Mouse (Mus musculus): Measurements from ENCODE around the gene Clk3.

The Clk3 gene

DNA sequence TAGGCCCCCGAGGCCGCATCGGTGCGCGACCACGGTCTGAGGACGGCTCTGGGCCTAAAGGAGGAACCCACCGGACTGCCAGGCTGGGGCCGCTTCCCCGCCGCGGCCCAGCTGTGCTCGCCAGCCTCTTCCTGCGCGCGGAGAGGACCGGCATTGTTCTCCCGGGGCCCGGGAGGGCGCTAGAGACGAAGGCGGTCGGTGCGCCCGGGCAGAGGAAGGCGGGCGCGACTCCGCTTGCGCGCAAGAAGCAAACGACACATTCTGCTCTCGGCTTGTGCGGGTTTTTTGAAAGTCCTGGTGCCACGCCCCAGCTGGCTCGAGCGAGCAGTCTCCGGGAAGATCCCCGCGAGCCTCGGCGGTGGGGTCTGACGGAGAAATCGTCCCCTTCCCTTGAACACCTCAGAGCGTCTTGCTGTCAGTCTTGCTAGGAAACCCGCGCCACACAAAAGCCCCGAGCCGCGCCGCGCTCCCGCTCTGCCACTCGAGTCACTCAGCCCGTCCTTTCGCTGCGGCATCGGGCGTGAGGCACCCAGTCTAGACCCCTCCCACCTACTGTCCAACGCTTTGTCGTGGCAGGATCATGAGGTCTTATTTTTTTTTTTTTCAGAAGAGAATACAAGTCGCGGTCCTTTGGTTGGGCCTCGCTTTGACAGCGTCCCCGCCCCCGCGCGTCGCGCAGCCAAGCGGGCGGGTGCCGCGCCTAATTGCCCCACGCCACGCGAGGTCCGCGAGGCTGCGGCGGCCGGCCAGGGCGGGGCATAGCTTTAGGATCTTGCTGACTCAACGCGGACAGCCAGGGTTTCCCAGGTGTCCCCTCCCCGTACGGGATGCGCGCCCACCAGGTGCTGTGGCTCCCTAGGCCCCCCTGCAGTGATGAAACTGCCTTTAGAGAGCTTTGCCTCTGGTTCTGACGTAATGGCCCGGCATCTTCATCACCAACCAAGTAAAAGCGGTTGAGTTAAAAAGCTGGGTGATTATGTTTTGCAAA, at the start of gene Clk3:
Gene Clk3 (minus strand): TSS at position 497 of the 988 bp plus-strand sequence.
- no peak for DNase-seq (ENCODE audit: extremely low read depth, low read depth, low spot score)

DNA sequence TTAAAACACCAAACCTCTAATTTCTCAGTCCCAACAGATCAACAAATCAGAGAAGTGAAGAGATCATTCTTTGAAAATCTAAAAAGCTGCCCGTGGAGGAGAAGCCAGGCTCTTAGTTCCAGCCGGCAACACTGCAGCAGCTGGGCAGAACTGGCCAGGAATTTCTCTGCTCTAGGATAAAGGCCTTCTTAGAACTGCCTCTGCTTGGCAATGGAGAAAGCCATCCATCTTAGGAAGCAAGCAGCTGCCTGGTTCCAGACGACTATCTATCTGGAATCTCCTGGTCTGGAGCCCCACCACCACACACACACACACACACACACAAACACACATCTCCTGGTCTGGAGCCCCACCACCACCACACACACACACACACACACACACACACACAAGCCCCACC, 49.2 kb upstream of the Clk3 start:
- no peak for DNase-seq (ENCODE audit: extremely low read depth, low read depth, low spot score)

DNA sequence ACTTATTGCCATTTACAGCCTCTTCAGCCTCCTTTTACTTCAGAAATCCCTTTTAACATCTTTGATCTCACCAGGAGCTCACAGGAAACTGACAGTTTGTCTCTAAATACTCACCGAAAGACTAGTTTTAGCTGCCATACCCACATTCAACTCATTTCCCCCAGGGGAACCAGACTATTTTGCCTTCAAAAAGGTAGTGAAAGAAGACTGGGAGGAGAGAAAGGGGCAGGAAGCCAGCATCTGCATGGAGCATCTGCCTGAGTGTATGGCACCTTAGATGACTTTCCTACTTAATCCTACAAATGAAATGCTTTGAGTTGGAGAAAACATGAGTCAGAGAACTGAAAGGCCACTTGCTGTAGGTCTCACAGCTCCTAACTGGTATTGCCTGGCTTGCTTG, 48.4 kb upstream of the Clk3 start:
- no peak for DNase-seq (ENCODE audit: extremely low read depth, low read depth, low spot score)

DNA sequence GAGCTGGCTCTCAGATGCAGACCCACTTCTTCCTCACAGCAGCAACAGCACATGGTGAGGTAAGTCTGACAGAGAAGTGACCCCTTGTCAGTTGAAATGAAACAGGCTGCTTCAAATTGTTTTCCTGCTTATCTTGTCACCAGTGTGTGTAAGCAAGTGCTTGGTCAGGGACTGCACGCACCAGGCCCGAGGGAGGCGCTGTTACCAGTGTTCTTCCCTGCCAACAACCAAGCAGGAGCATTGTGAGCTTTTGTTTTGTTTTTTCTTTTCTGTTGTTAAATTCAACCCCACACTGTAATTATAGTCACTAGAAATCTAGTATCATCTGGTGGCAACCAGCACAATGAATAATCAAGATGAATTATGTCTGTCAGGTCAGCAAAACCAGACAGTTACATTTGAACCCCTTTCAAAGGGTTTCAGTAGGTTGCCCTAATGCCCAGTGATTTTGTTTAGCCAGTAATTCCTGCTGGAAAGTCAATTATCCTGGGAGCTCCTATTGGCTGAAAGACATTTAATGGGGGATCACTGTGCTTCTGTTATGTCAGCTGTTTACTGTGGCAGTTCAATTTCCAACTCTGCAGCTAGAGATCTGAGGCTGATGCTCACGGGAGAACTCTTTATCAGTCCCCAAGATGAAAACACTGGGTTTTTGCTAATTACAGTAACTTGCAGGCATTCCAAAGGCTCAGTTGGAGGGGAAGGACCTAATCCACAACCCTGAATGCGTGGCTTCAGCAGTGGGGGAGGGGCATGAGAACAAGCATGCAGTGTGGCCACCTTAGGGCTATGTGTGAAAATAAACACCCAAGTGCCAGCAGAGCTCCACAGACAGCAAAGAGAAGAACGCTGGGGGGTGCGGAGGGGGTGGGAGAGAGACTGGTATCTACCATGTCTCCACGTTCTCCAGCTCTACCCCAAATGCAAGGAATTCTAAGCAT, 46.4 kb upstream of the Clk3 start:
- no peak for DNase-seq (ENCODE audit: extremely low read depth, low read depth, low spot score)

DNA sequence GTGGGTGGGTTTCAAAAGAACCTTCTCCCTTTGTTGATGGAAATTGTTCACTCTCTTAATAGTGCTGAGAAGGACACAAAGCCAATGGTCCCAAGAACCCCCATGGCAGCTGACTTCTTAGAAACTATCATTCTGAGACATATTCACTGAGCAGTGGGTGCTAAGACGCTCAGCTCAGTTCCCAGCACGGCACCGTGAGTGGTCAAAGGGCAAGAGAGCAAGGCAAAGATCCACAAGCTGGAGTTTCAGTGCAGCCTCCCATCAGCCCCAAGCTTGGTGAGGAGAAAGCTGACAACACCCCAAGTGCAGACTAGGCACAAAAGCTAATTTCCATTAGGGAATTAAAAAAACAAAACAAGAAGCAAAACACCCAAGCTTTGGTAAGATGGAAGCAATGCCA, 45.0 kb upstream of the Clk3 start:
- no peak for DNase-seq (ENCODE audit: extremely low read depth, low read depth, low spot score)

DNA sequence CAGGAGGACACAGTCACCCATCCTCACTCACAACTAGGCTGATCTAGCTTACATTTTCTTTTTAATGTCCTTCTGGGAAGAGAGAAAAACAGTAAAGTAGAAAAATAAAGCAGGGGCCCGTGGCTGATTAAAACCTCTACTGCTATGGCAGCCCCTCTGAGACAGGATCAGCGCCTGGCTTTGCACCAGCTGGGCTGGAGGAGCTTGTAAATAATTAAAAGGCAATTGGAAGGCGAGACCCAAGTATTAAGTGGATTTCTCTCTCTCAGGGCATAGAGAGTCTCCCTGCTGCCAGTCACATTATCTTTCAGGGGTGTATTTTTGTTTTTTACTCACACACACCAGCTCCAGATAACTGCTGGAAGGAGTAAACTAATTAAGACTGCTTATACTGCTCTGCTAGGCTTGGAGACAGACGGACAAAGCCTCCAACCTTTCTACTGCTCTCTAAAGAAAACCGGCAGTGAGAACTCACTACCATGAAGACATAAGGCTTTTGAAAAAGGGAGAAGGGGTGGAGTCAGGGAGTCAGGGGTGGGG, 43.2 kb upstream of the Clk3 start:
- DNase-seq (ENCODE audit: extremely low read depth, low read depth, low spot score), result no peak

DNA sequence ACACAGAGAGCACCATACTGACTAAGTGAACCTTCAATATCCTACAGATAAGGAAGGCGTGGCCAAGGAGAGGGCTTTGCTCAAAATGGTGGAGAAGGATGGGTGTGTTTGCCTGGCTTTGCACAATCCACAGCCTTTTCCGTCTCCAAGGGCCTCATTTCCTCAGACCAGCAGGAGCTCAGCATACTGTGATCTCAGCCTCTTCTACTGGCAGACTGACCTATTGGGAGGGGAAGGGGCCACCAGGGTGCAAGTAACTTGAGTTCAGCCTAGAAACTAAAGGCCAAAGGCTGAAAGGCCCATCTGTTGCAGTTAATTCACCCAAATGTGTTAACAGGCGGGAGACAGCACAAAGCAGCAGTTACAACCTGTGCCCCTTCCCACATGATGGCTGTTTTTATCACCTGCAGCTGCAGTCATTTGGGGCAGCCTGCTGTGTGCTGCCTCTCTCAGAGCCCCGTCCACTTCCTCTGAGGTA, 41.6 kb upstream of the Clk3 start:
- DNase-seq (ENCODE audit: extremely low read depth, low read depth, low spot score), result no peak

DNA sequence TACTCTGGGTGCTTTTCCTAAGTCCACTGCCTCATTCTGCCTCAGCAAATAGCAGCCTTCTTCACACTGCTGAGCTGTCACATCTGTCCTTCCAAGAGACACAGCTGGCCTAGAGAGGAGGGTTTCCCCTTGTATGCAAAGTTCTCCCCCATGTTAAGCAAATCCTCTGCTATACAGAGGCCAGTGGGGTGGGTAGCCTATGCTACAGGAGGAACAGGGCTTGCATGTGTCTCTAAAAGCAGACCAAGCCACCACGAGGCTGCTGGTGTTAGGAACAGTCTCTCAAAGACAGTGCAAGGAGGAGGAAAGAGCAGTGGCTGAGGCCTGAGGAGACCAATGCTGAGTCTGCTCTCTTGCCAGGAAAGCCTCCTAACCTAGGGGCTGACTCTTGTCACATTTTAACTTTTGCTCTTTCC, 40.4 kb upstream of the Clk3 start:
- DNase-seq (ENCODE audit: extremely low read depth, low read depth, low spot score), result no peak

DNA sequence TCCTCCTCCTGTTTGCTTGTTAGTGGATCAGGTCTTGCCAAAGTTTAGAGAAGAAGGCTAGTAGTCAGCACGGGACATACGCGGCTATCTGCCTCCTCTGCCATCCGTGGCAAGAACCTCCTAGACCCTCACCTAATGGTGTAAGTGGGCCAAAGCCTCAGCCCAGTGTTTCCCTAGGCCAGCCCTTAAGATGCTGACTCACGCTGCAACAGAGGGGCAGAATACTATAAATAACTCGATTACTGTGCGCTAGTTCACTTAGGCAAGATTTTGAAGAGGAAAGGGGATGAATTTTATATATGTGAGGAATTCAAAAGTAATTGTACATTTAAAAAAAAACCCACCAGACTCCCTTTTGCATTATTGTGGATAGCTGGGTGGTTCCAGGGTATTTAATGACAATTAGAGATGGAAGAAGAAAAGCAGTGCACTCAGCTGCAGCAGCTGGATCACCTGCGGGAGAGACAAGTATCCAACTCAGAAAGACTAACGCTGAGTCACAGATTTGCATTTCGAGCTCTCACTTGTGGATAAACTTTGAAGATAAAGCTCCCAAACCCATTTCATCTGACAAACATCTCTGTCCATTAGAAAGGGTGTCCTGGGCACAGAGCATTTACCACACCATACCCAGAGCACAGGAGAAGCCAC, 39.6 kb upstream of the Clk3 start:
- DNase-seq (ENCODE audit: extremely low read depth, low read depth, low spot score), result no peak

DNA sequence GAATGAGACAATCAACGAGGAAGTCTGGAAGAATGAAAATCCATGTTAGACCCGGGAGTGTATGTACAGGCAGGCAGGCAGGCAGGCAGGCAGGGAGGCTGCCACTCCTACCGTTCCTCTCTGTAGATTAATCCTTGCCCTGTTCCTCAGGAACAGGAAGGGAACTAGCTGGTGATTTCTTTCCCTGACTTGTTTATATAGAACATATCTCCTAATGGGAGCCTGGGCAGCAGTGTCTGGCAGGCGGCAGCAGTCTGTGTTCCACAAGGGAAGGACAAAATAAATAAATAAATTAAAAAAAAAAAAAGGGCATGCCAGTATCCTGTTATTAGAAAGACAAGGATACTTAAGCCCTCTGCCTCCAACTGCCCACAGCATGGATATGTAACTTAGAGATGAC, 38.2 kb upstream of the Clk3 start:
- DNase-seq (ENCODE audit: extremely low read depth, low read depth, low spot score), result no peak

DNA sequence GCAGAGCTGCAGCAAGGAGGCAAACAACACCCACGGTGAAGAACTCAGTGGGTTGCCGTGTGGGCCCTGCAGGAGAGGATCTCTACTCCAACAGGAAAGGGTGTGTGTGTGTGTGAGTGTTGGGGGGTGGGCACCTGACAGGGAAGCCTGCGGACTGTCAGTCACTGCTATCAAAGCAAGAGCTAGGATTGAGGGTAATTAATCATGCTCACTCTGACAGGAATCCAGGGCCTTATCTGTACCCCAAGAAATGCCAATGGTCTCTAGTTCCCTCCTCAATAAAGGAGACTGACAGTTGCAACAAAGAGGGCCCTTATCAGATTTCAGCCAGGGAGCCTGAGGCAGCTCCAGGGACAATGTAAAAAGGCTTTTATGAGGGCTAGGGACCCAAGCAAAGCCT, 37.4 kb upstream of the Clk3 start:
- no peak for DNase-seq (ENCODE audit: extremely low read depth, low read depth, low spot score)

DNA sequence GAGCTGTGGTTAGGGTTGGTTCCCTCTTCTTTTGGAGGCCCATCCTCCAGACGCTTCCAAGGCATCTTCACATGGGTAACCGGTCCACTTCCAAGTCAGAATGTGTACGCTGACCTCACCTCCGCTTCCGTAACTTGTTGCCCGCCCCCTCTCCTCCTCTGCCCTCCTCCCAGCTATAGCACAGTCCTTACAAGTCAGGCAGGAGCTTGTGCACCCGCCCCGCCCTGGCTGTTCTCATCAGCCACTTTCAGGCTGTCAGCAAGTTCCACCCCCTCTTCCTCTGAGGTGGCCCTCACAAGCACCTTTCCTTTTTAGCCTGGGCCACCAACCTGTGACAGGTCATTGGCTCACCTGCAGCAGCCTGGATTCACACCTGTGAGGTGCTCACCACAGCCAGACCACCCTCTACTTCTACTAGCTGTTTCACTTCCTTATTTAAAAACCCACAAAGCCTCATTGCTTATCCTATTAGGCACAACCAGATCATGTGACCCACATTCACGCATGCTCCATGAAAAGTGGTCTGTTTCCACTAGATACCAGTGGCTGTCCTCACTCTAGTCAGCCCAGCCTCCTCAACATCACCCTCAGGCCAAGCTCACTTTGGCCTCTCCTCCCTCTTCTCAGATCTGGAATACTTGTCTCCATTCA, 34.8 kb upstream of the Clk3 start:
- DNase-seq (ENCODE audit: extremely low read depth, low read depth, low spot score), result no peak

DNA sequence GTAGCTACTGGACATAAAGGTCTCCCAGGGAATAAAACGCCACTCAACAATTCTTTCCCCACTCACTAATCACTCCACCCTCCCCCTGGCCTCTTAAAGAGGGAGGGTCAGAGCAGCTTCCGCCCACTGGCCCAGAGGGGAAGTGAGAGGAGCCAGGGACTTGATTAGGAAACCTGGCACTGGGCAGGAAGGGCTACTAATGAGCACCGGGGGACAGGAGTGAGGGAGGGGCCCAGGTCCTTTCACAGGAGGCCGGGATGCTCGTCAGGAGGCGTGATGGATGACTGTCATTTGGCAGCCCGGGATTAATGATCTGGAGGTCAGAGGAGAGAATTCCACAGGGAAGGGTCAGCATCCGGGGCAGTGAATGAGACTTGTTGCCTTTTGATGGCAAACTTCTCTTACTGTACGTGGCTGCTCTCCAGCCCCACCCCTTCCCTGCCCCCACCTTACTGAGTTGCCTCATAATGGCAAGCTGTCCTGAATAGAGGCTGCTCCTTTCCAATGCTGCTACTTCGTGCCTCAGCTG, 33.1 kb upstream of the Clk3 start:
- DNase-seq (ENCODE audit: extremely low read depth, low read depth, low spot score), result no peak

DNA sequence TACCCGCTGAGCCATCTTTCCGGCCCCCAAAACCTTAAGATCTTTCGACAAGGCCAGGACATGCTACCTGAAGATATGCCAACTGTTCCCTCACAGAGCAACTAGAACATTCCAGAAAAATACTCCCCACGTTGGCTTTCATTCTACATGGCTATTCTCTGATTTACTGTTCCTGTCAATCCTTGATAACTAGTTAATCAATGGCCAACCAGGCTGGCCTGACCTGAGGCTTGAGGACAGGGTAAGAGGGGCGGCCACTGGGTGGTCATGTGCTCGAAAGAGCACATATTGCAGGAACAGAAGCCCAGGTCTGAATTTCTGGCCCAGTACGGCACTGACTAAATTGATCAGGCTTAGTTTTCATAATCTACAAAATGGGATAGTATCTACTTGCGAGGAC, 31.8 kb upstream of the Clk3 start:
- no peak for DNase-seq (ENCODE audit: extremely low read depth, low read depth, low spot score)

DNA sequence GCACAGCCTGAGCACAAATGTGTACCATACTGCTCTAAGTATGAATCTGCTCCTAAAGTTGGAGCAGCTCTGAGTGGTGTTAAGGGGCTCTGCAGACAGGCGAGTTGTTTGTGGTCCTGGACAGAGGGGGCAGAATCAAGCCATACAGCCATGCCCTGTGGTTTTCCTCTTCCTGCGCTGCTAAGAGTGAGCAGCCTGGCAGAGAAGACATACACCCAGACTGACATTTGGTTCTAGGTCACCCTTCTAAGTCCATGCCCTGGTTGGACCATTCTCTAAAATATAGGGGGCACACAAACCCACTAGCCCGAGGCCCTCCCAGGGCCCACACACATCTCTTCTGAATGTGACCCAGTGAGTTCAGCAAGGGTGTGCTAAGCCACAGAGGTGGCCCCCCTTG, 24.1 kb upstream of the Clk3 start:
- DNase-seq (ENCODE audit: extremely low read depth, low read depth, low spot score), result no peak

DNA sequence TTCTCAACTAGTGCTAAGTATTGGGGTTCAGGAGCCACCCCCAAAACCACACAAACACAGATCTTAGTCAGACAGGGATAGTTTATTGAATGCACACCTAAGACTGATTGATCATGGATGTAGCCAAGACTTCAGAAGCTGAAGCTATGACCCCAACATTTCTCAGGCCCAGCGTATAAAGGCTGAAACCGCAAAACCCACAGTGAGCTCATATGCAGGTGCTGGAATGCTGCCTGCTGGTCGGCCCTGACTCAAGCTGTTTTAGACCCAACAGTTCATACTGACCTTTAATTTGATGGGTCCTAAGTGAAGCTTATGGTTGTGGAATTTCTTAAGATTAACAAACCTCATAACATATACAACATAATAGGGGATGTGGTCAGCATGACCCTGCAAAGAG, 17.0 kb upstream of the Clk3 start:
- no peak for DNase-seq (ENCODE audit: extremely low read depth, low read depth, low spot score)

DNA sequence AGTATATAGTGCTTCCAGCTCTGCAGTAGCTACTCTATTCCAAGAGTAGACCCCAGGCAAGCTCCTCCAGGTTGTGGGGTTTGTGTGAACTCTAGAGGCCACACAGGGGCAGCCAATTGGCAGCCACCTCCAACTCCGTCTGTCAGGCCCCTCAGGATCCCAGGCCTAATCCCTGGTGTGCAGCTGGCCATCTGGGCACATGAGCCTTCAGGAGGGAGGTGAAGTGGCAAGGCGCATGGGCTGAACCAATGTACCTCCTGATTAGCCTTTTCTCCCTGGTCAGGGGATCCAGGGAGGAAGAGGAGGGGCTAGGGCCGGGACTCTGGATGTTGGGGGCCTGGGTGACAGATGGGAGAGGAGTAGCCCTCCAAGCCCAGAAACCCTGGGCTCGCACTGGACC, 10.1 kb upstream of the Clk3 start:
- no peak for DNase-seq (ENCODE audit: extremely low read depth, low read depth, low spot score)

DNA sequence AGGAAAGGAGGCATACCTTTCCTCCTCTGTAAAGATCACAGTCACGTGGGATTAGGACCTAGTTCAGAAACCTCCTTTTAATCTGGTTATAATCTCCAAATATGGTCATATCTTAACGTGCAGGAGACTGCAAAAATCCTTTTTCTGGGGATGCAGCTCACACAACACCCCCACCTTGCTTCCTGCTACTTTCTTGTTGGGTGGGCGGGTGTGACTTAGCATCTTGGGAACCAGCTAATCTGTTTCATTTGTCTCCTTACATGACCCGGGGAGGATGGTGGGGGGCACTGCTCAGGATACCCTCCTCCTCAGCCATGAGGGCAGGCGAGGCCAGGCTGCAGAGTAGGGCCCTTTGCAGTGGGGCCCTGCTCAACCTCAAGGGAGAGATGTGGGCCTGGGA, 9.4 kb upstream of the Clk3 start:
- DNase-seq (ENCODE audit: extremely low read depth, low read depth, low spot score), result no peak

DNA sequence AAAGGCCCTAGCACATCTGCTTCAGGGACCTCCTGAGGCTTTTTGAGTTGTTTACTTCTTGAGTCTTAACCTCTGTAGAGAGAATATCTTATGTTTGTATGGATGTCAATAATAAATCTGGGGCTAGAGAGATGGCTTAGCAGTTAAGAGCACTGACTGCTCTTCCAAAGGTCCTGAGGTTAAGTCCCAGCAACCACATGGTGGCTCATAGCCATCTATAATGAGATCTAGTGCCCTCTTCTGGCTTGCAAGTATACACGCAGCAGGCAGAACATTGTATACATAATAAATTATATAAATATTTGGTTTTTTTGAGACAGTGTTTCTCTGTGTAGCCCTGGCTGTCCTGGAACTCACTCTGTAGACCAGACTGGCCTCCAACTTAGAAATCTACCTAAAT, 8.5 kb upstream of the Clk3 start:
- no peak for DNase-seq (ENCODE audit: extremely low read depth, low read depth, low spot score)

DNA sequence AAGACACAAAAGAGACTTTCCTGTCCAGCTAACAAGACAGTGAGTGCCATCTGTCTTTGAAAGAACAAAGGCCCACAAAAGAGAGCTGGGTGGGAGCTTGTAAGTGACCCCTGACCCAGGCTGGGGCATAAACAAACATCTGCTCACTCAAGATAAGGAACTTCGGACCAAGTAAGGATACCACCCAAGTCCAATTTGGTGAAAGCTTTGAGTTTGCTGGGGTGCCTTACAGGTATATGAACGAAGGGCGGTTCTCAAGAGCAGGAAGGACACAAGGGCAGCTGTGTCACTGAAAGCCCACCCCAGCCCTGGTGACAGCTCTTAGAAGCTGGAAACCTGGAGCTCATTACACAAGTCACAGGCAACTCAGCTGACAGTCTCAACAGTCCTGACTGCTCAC, 8.1 kb upstream of the Clk3 start:
- no peak for DNase-seq (ENCODE audit: extremely low read depth, low read depth, low spot score)

Data from fat pad, adult 2 months (tissue).